Mouse (Mus musculus) small intestine, adult 10 weeks (tissue): ENCODE results near the gene Cyp2b13. TPM values are rescaled to one million over a fixed set of nuclear protein-coding genes. Genes with fewer than 3 reads are reported as not detected.

Source experiments
- polyA plus RNA-seq: library from polyadenylated mRNA; stranded (reverse); fragments of 350-450 nt; fragmentation: Illumina TruSeq; extraction: RNeasy Lipid Tissue Mini Kit (QIAGEN cat#74804); gene quantifications from one replicate; pipeline ENCODE4 v1.2.3, GENCODE M21; 2014; ENCODE audit warnings: low replicate concordance

Gene Cyp2b13
- not detected for polyA plus RNA-seq

GRCm38 (mm10) chr7:26061197-26061596 is at the start of gene Cyp2b13:
Gene Cyp2b13 (plus strand): TSS chr7:26061497.

Other genes with a start within 250 kb of the Cyp2b13 start
- 7.0 TPM for gene Cyp2s1, start 244.6 kb upstream of the Cyp2b13 start, polyA plus RNA-seq
- 600 TPM for gene Cyp2b10, start 163.9 kb upstream of the Cyp2b13 start, polyA plus RNA-seq
- not detected for gene Cyp2b9, start 111.9 kb downstream of the Cyp2b13 start, polyA plus RNA-seq
- not detected for gene Vmn1r184, start 198.8 kb downstream of the Cyp2b13 start, polyA plus RNA-seq
- gene Cyp2a4, start 245.7 kb downstream of the Cyp2b13 start, polyA plus RNA-seq: not detected